Mouse (Mus musculus) effector memory CD4-positive, alpha-beta T cell, adult 5 months (primary cell): ENCODE results near the gene Mup14. TPM values are rescaled to one million over a fixed set of nuclear protein-coding genes. Genes with fewer than 3 reads are reported as not detected.

Experiments
- polyA plus RNA-seq: library from polyadenylated mRNA; unstranded; fragments of 100-300 nt; shearing (Covaris generic); gene quantifications from one replicate; pipeline ENCODE4 v1.2.1, GENCODE M21; 2017

The Mup14 gene
- not detected for polyA plus RNA-seq

DNA sequence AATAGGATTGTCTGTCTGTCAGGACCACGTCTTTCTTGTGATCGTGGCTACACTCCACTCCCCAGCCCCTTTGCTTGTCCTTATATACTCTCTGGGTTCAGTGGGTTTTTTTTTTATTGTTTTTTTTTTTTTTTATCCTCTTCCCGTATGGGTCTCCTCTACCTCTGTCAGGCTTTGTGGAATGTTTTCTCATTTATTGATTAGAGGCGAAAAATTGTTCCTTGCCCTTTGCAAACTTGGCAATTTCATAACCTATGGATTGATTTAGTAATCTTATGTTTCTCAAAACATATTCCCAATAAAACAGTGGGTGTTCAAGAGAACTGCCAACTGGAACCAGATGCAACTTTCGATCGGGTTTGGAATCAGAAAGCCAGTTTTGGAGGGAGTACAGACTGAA is at the start of gene Mup14:
TSS of gene Mup14 (minus strand) at position 101 of the 400 bp plus-strand sequence.

Other genes with a start within 250 kb of the Mup14 start
- not detected for gene Mup13, start 75.7 kb downstream of the Mup14 start, polyA plus RNA-seq
- not detected for gene Mup15, start 135.7 kb upstream of the Mup14 start, polyA plus RNA-seq
- not detected for gene Mup16, start 215.5 kb upstream of the Mup14 start, polyA plus RNA-seq